Mouse (Mus musculus) brain, embryonic 14.5 days (tissue): ENCODE measurements around the gene Olfr1097.

Source experiments
- CTCF ChIP-seq: fragments of 200-500 bp; IDR thresholded peaks from 2 replicates; pipeline ENCODE4 v1.5.1; 2012; ENCODE audit warnings: inconsistent platforms, mild to moderate bottlenecking, moderate library complexity, borderline replicate concordance; ENCODE audit not compliant: insufficient read depth, insufficient read length; ENCODE audit errors: extremely low read depth
- POLR2A ChIP-seq: fragments of 200-500 bp; IDR thresholded peaks from 2 replicates; pipeline ENCODE4 v1.6.1; 2012; ENCODE audit warnings: mild to moderate bottlenecking, inconsistent platforms, borderline replicate concordance; ENCODE audit not compliant: poor library complexity, insufficient read depth, insufficient read length, severe bottlenecking; ENCODE audit errors: extremely low read depth

DNA sequence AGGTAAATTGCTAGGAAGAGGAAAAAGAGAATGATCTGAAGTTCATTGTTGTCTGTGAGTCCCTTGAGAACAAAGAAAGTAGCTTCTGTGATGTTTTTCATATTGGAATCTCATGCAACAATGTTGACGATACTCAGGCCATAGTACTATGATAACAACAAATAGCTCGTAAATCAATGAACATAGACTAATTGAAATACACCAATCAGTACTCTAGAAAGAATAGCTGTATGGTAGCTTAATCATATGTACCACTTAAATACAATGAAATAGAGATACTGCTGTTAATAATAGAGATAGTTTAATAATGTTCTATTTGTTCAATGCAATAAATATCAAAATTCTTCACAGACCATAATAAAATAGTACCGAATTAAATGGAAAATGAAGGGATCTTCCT is 40.4 kb downstream of the Olfr1097 start, which contains the start of gene Olfr1095:
- TF ChIP-seq CTCF (no peak), POLR2A (no peak)
